Mouse (Mus musculus): ENCODE measurements at regions not wholly inside any gene's neighbourhood (a gene's known extent, or its start where the extent isn't known, plus 50 kb on each side); places are given as distances from the start of the nearest gene placed in this dataset.

GRCm38 (mm10) chr4:31642593-31643290, 321.2 kb upstream of the Map3k7 start:
- TF ChIP-seq CTCF (IDR thresholded peaks at IDR 0.05; ENCODE audit: low read depth), result no peak
- TF ChIP-seq EP300 (IDR thresholded peaks at IDR 0.05; ENCODE audit: low read depth), result no peak

Measured in liver, postnatal 0 days (tissue).